Mouse (Mus musculus) frontal cortex, adult (tissue): Measurements from ENCODE around the gene Kcnq5.

Experiments
- ATAC-seq: cut with Nextera tagmentation; 2 replicates; pipeline ENCODE4 v1.9.2; 2017; ENCODE audit warnings: mild to moderate bottlenecking, moderate library complexity, mixed read lengths; ENCODE audit not compliant: low TSS enrichment

Kcnq5 gene

GRCm38 (mm10) chr1:21961251-21962082 is at the start of gene Kcnq5:
TSS of gene Kcnq5 (minus strand) at chr1:21961942.
- ATAC-seq = peak; percentile 44

GRCm38 (mm10) chr1:21979755-21980154 is 18.0 kb upstream of the Kcnq5 start:
- ATAC-seq = no peak

GRCm38 (mm10) chr1:21979292-21979691 is 17.6 kb upstream of the Kcnq5 start:
- ATAC-seq = no peak

GRCm38 (mm10) chr1:21974040-21974439 is 12.3 kb upstream of the Kcnq5 start:
- ATAC-seq = no peak

- ATAC-seq = 0 out of 2 replicates have a peak, but pooled peaks have one; percentile 35
These were observed 5.4 kb upstream of the Kcnq5 start for GRCm38 (mm10) chr1:21967139-21967538.

GRCm38 (mm10) chr1:21962896-21963864 is 1.4 kb upstream of the Kcnq5 start:
- peak; percentile 17; the same call in 1 of the 2 replicates for ATAC-seq

GRCm38 (mm10) chr1:21962083-21962471 is 335 bp upstream of the Kcnq5 start:
- peak; percentile 39 for ATAC-seq

GRCm38 (mm10) chr1:21960421-21961250 is 1.1 kb downstream of the Kcnq5 start:
- ATAC-seq = peak; percentile 14; the same call in 1 of the 2 replicates

GRCm38 (mm10) chr1:21959648-21960285 is 2.0 kb downstream of the Kcnq5 start:
- ATAC-seq = no peak

GRCm38 (mm10) chr1:21958013-21958412 is 3.7 kb downstream of the Kcnq5 start:
- ATAC-seq = no peak

GRCm38 (mm10) chr1:21940831-21941230 is 20.9 kb downstream of the Kcnq5 start:
- ATAC-seq = peak; percentile 70

- no peak for ATAC-seq
These were observed 34.6 kb downstream of the Kcnq5 start for GRCm38 (mm10) chr1:21927182-21927581.

- ATAC-seq = peak; percentile 62
These were observed 38.5 kb downstream of the Kcnq5 start for GRCm38 (mm10) chr1:21923293-21923642.

GRCm38 (mm10) chr1:21922578-21923292 is 39.0 kb downstream of the Kcnq5 start:
- ATAC-seq = peak; percentile 55

GRCm38 (mm10) chr1:21919276-21919675 is 42.5 kb downstream of the Kcnq5 start:
- ATAC-seq = peak; percentile 28; the same call in 1 of the 2 replicates

- ATAC-seq = no peak
These were observed 65.5 kb downstream of the Kcnq5 start for GRCm38 (mm10) chr1:21896067-21896719.

- ATAC-seq = no peak
These were observed 78.0 kb downstream of the Kcnq5 start for GRCm38 (mm10) chr1:21883747-21884146.

GRCm38 (mm10) chr1:21870889-21871288 is 90.9 kb downstream of the Kcnq5 start:
- ATAC-seq = no peak

GRCm38 (mm10) chr1:21868484-21868883 is 93.3 kb downstream of the Kcnq5 start:
- ATAC-seq = peak; percentile 47; the same call in 1 of the 2 replicates

GRCm38 (mm10) chr1:21856399-21856798 is 105.3 kb downstream of the Kcnq5 start:
- ATAC-seq = no peak
